Mouse (Mus musculus): ENCODE results near the gene Hnrnpc.

The Hnrnpc gene

GRCm38 (mm10) chr14:52103856-52104676 lies at the start of gene Hnrnpc:
Gene Hnrnpc, minus strand, starts transcription at chr14:52104028.
- DNase-seq, result peak; percentile 100

GRCm38 (mm10) chr14:52152613-52153012 lies 48.8 kb upstream of the Hnrnpc start:
- no peak for DNase-seq

- no peak for DNase-seq
Observed at GRCm38 (mm10) chr14:52152179-52152578, 48.4 kb upstream of the Hnrnpc start.

- DNase-seq, result no peak
Observed at GRCm38 (mm10) chr14:52149888-52150287, 46.1 kb upstream of the Hnrnpc start.

GRCm38 (mm10) chr14:52146540-52146939 lies 42.7 kb upstream of the Hnrnpc start:
- DNase-seq, result peak in 1 of 2 experiments; percentile 29

GRCm38 (mm10) chr14:52144165-52144564 lies 40.3 kb upstream of the Hnrnpc start:
- no peak for DNase-seq

GRCm38 (mm10) chr14:52141445-52142127 lies 37.8 kb upstream of the Hnrnpc start:
- peak; percentile 18 to 30 for DNase-seq

- DNase-seq, result no peak
Observed at GRCm38 (mm10) chr14:52140577-52141444, 37.0 kb upstream of the Hnrnpc start.

- DNase-seq, result no peak
Observed at GRCm38 (mm10) chr14:52133584-52133983, 29.8 kb upstream of the Hnrnpc start.

GRCm38 (mm10) chr14:52124636-52125035 lies 20.8 kb upstream of the Hnrnpc start:
- no peak for DNase-seq

- peak; percentile 37 to 78 for DNase-seq
Observed at GRCm38 (mm10) chr14:52123918-52124317, 20.1 kb upstream of the Hnrnpc start.

- DNase-seq, result no peak
Observed at GRCm38 (mm10) chr14:52120169-52120568, 16.3 kb upstream of the Hnrnpc start.

- DNase-seq, result peak; percentile 60 to 63
Observed at GRCm38 (mm10) chr14:52118823-52119608, 15.2 kb upstream of the Hnrnpc start.

- DNase-seq, result no peak
Observed at GRCm38 (mm10) chr14:52118456-52118822, 14.6 kb upstream of the Hnrnpc start.

- no peak for DNase-seq
Observed at GRCm38 (mm10) chr14:52117241-52117640, 13.4 kb upstream of the Hnrnpc start.

- DNase-seq, result no peak
Observed at GRCm38 (mm10) chr14:52114101-52114500, 10.3 kb upstream of the Hnrnpc start.

GRCm38 (mm10) chr14:52110346-52110745 lies 6.5 kb upstream of the Hnrnpc start, which contains the start of gene Rpgrip1:
Gene Rpgrip1, plus strand, starts transcription at chr14:52110704.
- no peak for DNase-seq

- DNase-seq, result no peak
Observed at GRCm38 (mm10) chr14:52108025-52108424, 4.2 kb upstream of the Hnrnpc start.

GRCm38 (mm10) chr14:52106741-52107140 lies 2.9 kb upstream of the Hnrnpc start:
- peak; percentile 80 to 81 for DNase-seq

GRCm38 (mm10) chr14:52105308-52105707 lies 1.5 kb upstream of the Hnrnpc start:
- DNase-seq, result no peak

- DNase-seq, result no peak
Observed at GRCm38 (mm10) chr14:52104677-52105285, 953 bp upstream of the Hnrnpc start.

GRCm38 (mm10) chr14:52103474-52103855 lies 363 bp downstream of the Hnrnpc start:
- DNase-seq, result no peak
